Mouse (Mus musculus): ENCODE results near the gene Ooep.
A peak's percentile ranks its signal among the peaks of the same experiment; 100 is the strongest.

Ooep gene

GRCm38 (mm10) chr9:78378113-78378785 is at the start of gene Ooep:
TSS of gene Ooep (minus strand) at chr9:78378725.
- DNase-seq (ENCODE audit: low read depth, low spot score) = no peak

- DNase-seq (ENCODE audit: low read depth, low spot score) = no peak
Measured at GRCm38 (mm10) chr9:78428185-78428584, 49.7 kb upstream of the Ooep start.

- peak; percentile 62 for DNase-seq (ENCODE audit: low read depth, low spot score)
Measured at GRCm38 (mm10) chr9:78427362-78427781, 48.8 kb upstream of the Ooep start.

- no peak for DNase-seq (ENCODE audit: low read depth, low spot score)
Measured at GRCm38 (mm10) chr9:78401596-78401995, 23.1 kb upstream of the Ooep start.

DNA sequence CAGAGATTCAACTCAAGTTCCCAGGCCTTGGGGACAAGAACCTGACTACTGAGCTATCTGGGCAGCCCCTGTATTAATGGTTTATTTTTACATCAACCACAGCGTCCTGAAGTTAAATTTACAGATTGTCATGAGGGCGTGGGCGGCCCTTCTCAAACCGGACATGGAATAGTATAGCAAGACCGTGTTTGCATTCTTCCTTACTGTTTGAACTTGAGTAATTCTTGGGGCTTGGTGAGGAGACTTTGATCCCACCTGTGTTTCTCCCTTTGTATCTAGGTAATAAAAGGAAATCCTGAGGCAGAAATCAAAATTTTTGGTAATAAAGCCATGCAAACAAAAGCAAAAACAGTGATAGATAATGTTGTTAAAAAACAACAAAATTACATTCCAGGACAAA is 22.0 kb upstream of the Ooep start:
- no peak for DNase-seq (ENCODE audit: low read depth, low spot score)

DNA sequence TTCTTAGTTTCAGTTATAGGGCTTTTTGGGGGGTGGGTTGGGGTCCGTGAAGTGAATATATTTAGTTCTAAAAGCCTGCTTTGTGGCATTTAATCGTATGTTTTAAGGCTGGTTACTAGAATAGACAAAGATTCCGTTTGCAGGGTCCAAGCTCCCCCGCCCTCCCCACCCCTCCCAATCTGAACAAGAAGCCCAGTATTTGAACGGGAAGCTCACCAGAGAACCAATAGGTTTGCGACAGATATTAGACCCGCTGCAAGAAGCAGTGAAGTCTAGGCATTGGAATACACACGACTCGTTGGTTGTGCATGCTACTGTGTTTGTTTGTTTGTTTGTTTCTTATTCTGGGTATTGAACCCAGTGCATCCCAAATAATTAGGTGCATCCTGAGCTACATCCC is 18.0 kb upstream of the Ooep start:
- peak; percentile 55 for DNase-seq (ENCODE audit: low read depth, low spot score)

DNA sequence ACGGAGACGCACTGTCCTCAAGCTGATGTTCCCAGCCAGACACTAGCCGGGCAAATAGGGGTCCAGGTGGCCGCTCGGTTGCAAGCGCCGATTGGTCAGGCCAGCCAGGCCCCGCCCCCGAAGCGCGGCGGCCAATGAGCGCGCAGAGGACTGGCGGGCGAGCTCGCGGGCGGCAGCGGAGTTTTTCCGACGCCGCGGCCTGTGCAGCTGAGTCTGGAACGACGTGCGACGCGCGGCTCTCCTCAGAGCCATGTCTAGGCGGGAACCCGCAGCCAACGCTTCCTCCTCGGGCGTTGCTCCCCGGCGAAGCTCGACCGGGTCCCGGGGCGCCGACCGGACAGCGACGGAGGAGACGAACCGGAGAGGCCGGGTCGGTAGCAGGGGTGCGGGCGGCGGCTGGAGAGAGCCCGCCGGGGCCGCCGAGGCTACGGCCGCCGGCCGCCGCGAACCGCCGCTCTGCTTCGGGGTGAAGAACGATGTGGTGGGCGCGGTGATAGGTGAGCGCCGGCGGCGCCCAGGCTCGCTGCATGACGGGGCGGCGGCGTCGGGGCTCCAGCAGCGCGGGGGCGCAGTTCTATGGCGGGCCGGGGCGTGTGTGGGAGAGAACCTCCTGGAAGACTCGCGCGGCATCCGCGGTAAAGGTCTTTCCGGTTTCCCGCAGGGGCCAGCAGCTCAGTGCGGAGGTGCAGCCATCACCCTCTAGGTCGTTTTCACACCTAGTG is 17.3 kb upstream of the Ooep start, which contains the start of gene Ddx43:
Gene Ddx43 (plus strand): TSS at position 148 of the 722 bp plus-strand sequence.
- DNase-seq (ENCODE audit: low read depth, low spot score) = peak; percentile 95

DNA sequence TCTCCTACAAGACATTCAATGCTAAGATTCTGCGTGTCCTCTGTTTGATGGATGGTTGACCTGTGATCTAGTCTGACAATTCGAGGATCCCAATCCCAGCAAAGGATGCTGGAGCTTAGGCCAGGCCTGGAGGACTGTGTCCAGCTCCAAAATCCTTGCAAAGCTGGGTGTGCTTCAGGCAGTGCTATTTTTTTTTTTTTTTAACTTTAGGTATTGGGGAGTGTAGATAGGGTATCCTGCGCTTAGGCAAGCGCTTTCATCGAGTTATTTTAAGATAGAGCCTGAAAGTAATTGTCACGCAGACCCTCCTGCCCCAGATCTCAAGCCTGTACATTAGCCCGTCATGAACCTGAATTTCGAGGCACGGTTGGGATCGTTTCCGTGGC is 16.7 kb upstream of the Ooep start:
- no peak for DNase-seq (ENCODE audit: low read depth, low spot score)

DNA sequence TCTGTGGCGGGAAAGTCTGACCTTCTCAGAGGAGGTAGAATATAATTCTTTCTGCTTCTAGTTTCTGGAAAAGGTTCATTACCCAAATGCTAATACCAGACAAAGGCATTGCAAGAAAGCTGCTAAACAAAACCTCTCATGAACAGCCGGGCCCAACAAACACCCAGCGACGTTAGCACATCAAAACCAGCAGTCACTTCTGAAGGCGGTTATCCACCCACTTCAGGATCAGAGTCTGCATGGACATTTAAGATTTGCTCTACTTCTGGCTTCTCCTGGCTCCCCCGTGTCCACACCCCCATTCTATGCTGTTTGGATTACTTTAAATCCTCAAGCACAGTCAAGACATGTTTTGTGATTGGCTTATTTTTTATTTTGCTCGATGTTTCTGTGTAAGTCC is 16.1 kb upstream of the Ooep start:
- DNase-seq (ENCODE audit: low read depth, low spot score) = peak; percentile 27

- DNase-seq (ENCODE audit: low read depth, low spot score) = peak; percentile 71
Measured at GRCm38 (mm10) chr9:78393741-78394140, 15.2 kb upstream of the Ooep start.

DNA sequence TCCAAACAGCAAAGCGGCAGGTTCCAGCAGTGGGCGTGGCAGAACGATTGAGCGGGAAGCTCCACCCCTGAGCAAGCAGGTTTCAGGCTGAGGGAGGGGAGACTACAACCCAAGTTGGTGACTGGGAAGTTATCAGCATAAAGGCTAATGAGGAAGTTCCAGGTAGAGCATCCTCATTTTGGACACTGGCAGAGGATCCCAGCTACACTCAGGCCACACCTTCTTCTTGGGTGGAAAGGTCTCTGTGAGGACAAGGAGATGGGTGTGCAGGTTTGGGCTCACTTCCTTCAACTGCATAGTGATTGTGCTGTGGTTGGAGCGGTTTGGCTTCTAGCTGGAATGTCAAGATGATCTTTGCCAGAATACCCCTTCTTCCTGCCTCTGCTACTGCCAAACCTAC is 11.5 kb upstream of the Ooep start:
- no peak for DNase-seq (ENCODE audit: low read depth, low spot score)

DNA sequence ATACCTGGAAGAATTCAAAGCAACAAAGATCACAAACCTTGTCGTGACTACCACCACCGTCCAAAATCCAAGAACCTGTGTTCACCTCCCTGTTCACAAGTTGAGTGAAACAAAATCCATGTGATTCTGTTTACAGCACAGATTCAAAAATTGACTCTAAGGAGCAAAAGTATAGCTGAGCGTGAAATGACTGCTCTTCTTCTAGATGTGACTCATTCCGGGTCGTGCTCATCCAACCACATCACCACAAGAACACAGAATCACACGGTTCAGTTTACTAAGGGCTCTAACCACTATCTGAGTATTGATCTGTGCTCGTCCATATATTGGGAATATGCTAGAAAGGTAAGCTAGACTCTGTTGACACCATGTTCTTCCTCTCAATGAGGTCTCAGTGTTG is 8.4 kb upstream of the Ooep start:
- no peak for DNase-seq (ENCODE audit: low read depth, low spot score)

GRCm38 (mm10) chr9:78385893-78386292 is 7.4 kb upstream of the Ooep start:
- peak; percentile 53 for DNase-seq (ENCODE audit: low read depth, low spot score)

DNA sequence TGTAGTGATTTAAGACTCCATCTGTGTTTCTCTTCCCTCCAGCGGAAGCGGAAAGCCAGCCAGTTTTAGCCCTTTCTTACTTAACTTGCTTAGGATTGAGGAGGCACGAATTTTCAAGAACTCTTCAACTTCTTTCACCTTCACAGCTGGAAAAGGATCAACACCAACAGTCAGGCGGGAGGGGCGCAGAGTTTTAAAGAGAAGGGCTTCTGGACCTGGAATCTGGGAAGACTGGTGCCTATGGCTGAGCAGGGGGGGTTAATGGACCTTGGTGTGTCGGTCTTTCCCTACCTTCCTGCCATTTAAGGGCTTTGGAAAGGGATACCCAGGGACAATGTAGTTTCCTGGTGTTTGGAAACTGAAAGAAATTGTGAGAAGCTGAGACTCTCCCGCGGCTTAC is 979 bp downstream of the Ooep start:
- no peak for DNase-seq (ENCODE audit: low read depth, low spot score)

DNA sequence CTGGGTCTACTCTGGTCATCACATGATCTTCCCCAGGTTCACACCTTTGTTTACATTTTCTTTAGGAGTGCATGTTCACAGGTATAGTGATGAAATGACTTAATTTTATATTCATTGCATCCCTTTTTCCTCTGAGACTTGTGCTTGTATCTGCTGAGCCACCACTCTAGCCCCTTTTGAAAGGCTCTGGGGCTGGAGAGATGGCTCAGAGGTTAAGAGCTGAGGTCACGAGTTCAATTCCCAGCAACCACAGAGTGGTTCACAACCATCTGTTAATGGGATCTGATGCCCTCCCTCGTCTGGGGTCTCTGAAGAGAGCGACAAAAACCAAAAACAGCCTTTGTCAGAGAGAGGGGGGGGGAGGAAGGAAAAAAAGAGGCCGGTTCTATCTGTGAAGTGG is 3.0 kb downstream of the Ooep start:
- DNase-seq (ENCODE audit: low read depth, low spot score) = no peak

DNA sequence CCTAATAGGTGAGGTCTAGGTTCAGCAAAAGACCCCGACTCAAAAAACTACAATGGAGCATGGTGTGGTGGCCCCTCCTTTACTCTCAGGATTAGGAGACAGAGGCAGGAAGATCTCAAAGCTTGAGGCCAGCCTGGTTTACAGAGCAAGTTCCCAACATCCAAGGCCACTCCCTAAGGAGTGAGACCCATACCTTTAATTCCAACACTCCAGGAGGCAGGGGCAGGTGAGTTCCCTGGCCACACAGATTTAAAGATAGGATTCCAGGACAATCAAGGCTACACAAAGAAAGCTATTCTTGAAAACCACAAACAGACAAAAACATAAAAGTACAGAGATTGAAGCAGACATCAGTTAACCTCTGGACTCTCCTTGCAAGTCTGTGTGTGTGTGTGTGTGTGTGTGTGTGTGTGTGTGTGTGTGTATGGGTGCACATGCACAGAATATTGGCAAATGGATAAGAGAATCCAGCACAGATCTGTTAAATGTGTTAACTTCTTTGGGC is 3.6 kb downstream of the Ooep start:
- DNase-seq (ENCODE audit: low read depth, low spot score) = no peak

DNA sequence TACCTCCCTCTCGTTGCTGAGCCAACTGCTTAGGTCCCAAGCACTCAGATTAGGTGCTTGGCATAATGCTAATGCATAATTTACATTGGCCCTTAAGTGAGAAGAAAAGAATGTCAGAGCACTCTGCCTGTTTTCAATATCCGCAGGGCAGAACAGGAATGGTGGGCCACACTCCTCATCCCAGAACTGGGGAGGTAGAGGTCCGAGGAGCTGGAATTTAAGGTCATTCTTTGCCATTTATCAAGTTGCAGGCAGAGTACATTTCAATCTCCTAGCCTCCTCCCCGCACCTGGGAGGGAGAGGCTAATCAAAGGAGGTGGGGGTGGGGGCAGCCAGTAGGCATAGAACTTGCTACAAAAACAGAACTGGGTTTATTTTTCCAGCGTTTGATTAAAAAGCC is 4.1 kb downstream of the Ooep start:
- no peak for DNase-seq (ENCODE audit: low read depth, low spot score)

GRCm38 (mm10) chr9:78372827-78373504 is 5.6 kb downstream of the Ooep start:
- no peak for DNase-seq (ENCODE audit: low read depth, low spot score)

DNA sequence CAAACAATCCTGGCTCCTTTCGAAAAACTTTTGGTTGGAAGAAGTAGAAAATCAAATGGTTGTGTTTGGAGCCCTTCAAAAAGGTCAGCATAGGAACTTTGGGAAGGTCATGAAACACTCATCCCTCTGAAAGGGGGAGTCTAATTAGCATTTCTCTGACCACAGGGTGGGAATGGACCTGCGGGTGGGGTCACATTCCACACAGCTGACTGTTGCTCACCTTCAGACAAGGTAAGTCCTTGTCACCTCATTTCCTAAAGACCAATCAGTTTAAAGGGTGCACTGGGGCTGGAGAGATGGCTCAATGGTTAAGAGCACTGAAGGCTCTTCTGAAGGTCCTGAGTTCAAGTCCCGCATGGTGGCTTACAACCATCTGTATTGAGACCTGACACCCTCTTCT is 7.1 kb downstream of the Ooep start:
- no peak for DNase-seq (ENCODE audit: low read depth, low spot score)

DNA sequence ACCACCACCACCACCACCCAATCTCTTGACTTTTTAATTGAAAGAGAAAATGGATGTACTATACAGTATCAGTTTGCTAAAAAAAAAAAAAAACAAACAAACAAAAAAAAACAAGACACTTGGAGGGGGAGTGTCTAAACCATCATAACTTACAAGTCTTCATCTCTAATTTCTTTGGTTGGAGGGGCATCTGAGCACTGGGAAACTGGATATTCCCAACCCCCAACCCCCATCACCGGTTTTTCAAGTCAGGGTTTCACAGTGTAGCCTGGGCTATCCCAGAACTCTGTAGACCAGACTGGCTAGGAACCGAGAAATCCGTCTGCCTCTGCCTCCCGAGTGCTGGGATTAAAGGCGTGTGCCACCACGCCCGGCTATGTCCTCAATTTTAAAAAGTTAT is 8.7 kb downstream of the Ooep start:
- no peak for DNase-seq (ENCODE audit: low read depth, low spot score)

- no peak for DNase-seq (ENCODE audit: low read depth, low spot score)
Measured at GRCm38 (mm10) chr9:78369349-78369748, 9.2 kb downstream of the Ooep start.

DNA sequence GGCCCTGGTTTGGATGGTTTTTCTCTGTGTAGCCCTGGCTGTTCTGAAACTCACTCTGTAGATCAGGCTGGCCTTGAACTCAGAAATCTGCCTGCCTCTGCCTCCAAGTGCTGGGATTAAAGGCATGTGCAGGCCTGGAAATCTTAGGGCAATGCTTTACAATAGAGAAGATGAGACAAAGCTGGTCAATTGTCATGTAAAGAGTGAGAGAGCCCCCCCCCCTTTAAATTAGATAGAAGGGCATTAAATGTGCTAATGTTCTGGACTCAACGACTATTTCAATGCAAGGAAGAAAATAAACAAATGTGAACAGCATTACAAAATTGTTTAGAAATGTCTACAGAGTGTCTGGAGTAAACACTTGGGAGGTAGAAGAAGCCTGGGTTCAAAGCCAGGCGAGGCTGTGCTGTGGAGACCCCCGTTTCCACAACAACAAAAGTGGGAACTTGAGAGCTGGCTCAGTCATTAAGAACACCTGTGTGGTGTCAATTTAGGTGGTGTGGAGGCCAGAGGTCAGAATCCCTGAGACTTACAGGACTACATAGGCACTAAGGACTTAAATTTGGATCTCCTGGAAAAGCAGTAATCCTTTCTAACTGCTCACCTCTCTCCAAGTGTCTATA is 9.7 kb downstream of the Ooep start:
- no peak for DNase-seq (ENCODE audit: low read depth, low spot score)
